Mouse (Mus musculus): ENCODE data around the gene Dtx3.

Dtx3 gene

GRCm38 (mm10) chr10:127185506-127185905 is 10.0 kb downstream of the Dtx3 start:
- no peak for DNase-seq (ENCODE audit: low spot score)

- no peak for DNase-seq (ENCODE audit: low spot score)
Observed at GRCm38 (mm10) chr10:127185101-127185500, 10.4 kb downstream of the Dtx3 start.

GRCm38 (mm10) chr10:127183759-127184158 is 11.8 kb downstream of the Dtx3 start:
- DNase-seq (ENCODE audit: low spot score), result peak; percentile 37

GRCm38 (mm10) chr10:127182624-127183023 is 12.9 kb downstream of the Dtx3 start:
- no peak for DNase-seq (ENCODE audit: low spot score)

GRCm38 (mm10) chr10:127181566-127181965 is 14.0 kb downstream of the Dtx3 start:
- DNase-seq (ENCODE audit: low spot score), result no peak

GRCm38 (mm10) chr10:127180695-127181047 is 14.9 kb downstream of the Dtx3 start:
- no peak for DNase-seq (ENCODE audit: low spot score)

GRCm38 (mm10) chr10:127179871-127180694 is 15.4 kb downstream of the Dtx3 start, which contains the start of gene Slc26a10:
Gene Slc26a10 (minus strand): TSS chr10:127180645.
- DNase-seq (ENCODE audit: low spot score), result peak; percentile 34

- DNase-seq (ENCODE audit: low spot score), result no peak
Observed at GRCm38 (mm10) chr10:127178286-127179027, 17.1 kb downstream of the Dtx3 start.

GRCm38 (mm10) chr10:127177719-127178118 is 17.8 kb downstream of the Dtx3 start:
- DNase-seq (ENCODE audit: low spot score), result peak; percentile 93

- DNase-seq (ENCODE audit: low spot score), result no peak
Observed at GRCm38 (mm10) chr10:127177235-127177634, 18.3 kb downstream of the Dtx3 start.

GRCm38 (mm10) chr10:127176756-127177155 is 18.8 kb downstream of the Dtx3 start:
- DNase-seq (ENCODE audit: low spot score), result no peak

GRCm38 (mm10) chr10:127176228-127176627 is 19.3 kb downstream of the Dtx3 start:
- no peak for DNase-seq (ENCODE audit: low spot score)

- DNase-seq (ENCODE audit: low spot score), result no peak
Observed at GRCm38 (mm10) chr10:127174170-127174569, 21.4 kb downstream of the Dtx3 start.

- no peak for DNase-seq (ENCODE audit: low spot score)
Observed at GRCm38 (mm10) chr10:127173148-127174065, 22.1 kb downstream of the Dtx3 start.

GRCm38 (mm10) chr10:127171631-127172200 is 23.8 kb downstream of the Dtx3 start:
- no peak for DNase-seq (ENCODE audit: low spot score)

GRCm38 (mm10) chr10:127170837-127171272 is 24.7 kb downstream of the Dtx3 start:
- peak; percentile 90 for DNase-seq (ENCODE audit: low spot score)

GRCm38 (mm10) chr10:127170002-127170401 is 25.5 kb downstream of the Dtx3 start:
- peak; percentile 74 for DNase-seq (ENCODE audit: low spot score)

- no peak for DNase-seq (ENCODE audit: low spot score)
Observed at GRCm38 (mm10) chr10:127167614-127168192, 27.8 kb downstream of the Dtx3 start.

GRCm38 (mm10) chr10:127166771-127167613 is 28.5 kb downstream of the Dtx3 start:
- no peak for DNase-seq (ENCODE audit: low spot score)

GRCm38 (mm10) chr10:127166404-127166715 is 29.2 kb downstream of the Dtx3 start:
- DNase-seq (ENCODE audit: low spot score), result peak; percentile 54
